Mouse (Mus musculus): ENCODE results near the gene Fahd2a.

Gene Fahd2a

DNA sequence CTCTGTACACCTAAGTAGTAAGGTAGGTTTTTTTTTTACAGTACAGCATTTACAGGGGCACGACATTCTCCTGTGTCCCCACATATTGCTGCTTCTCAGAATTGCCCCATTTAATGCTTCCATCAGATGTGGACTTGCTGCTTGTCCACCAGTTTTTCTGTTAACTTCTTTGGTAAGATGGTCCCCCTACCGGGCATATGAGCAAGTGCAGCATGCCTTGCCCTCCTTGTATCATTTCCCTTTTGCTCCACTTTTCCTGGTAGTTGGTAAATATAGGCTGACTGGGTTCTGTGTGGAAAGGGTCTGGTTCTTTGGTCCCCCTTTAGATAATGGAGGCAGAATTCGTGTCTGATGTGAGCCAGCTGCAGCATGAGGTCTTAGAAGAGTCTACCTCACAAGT is 14.1 kb downstream of the Fahd2a start:
- DNase-seq, result no peak

DNA sequence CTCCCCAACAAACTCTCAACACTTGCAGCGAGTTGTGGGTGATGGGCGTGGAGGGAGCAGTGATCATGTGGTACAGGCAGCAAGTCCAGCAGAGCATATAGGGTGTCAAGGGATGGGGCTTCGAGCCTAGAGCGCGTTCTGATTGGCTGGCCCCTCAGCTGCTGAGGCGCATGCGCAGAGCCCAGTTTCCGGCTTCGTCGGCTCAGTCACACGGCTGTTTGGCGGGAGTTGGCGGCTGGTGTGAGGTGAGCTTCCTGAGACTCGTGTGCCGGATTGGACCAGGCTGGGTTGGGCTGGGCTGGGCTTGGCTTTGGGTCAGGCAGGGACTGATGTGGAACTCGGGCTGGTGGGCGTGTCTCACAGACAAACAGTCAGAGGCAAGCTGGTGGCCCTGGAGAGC is 19.4 kb downstream of the Fahd2a start, which contains the start of gene Gpat2:
Gene Gpat2 (plus strand): TSS at position 223 of the 400 bp plus-strand sequence.
- no peak for DNase-seq

DNA sequence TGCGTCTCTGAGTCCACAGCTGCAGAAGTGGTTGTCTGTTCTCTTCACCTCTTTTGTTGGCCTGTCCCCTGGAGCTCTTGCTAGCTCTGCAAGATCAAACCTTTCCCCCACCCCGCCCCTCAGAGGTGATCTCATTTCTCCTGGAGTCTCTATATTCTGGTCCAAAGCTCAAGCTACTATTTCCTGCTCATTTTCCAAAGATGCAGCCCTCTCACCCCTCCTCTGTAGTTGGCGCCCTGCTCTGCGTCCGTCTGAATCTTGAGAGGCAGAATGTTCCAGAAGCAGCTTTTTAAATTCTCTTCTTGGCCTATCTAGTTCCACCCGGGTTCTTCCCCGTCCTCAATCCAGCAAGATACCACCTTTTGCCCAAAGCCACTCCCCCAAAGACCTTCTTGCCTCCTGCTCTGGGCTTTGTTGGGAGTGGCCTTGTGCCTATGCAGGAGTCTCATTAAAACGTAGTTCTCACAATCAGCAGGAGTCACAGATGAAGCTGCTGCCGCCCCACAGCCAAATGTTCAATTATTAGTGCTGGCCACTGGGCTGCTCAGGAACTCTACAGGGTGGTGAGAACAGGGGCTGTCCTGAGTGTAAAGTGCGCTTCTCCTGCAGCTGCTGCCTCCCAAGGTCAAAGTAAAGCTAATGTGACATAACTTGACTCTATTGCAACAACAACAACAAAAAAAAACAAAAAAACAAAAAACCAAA is 25.9 kb downstream of the Fahd2a start:
- DNase-seq, result no peak

DNA sequence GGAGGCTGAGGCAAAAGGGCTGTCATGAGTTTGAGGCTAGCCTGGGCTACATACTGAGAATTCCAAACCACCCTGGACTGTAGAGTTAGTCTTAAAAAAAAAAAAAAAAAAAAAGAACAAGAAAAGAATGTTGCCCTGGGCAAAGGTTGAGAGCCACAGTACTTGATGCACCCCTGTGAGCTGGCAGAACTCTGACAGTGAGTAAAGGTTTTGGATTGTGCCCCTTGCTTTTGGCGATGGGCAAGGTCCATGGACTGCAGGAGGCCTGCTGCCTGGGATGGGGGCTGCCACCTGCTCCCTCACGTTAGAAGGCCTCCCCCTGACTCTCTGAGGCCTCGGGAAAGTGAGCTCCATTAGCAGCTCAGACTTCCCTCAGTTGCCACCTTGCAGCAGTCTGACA is 27.7 kb downstream of the Fahd2a start:
- DNase-seq, result no peak

DNA sequence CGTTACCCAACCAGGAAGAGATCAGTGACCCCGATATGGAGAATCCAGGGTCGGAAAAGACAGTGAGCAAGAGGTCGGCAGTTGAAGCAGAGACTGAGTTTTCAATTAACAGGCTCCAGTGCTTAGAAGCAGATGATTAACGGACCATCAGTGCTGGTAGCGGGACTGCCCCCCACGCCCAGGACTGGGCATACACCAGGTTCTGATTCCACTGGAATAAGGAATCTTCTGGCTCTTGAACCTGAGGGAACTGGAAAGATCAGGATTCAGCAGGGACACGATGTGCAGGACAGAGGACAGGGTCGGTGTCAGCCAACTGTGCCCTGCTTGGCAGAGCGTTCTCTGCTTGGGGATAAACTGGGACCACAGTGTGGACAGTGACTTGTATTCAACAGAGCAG is 28.6 kb downstream of the Fahd2a start:
- DNase-seq, result no peak

DNA sequence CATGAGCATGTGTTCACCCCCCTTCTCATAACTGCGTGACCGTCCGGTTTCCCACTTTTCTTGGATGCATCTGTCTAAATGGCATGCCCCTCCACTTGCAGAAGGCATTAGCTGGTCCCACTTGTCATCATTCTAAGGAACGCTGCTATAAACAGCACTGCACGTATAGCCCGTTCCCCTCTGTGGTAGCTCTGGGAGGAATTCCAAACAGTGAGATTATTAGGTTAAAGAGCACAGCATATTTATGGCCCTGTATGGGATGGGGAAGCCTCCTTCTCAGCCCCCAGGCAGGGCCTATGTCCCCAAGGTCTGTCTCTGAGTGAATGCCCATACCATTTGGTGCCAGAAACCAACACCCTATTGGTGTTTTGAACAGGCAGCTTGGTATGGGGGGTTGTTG is 33.2 kb downstream of the Fahd2a start:
- no peak for DNase-seq

DNA sequence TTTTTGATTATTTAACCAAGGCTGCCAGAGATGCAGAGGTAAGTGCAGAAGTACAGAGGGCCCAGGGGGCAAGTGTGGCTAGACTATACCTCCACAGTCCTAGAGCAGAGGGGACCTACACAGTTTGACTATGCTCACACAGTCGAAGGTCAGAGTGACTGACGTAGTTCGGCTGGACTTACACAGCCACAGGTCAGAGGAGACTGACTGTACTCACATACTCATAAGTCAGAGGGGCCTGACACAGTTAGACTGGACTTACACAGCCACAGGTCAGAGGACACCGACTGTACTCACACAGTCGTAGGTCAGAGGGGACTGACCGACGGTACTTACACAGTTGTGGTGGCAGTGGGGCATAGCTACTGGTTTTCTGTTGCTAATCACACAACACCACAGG is 45.6 kb downstream of the Fahd2a start:
- DNase-seq, result no peak

DNA sequence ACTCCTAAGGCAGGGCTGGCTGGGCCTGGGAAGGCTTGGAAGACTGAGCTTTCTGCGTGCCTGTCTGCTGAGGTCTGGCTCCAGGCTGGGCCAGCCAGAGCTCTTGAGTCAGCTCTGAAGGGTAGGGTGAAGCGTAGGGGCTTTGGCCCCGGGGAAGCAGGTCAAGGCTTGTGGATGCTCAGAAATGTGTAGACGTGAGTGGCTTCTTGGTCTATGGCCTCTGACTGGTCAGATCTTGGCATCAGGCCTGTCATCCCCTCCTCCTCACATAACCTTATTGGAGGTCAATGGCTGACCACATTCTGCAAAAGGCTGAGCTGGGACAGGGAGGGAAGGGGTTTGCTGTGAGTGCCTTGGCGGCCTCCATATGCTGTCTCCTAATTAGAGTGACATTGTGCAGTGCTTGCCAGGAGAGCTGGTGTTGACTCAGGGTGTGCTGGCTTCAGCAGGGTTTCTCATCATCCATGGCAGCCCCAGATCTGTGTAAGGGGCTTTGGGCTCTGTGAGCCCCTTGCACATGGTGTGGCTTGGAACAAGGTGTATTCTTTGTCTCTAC is 49.7 kb downstream of the Fahd2a start:
- no peak for DNase-seq

DNA sequence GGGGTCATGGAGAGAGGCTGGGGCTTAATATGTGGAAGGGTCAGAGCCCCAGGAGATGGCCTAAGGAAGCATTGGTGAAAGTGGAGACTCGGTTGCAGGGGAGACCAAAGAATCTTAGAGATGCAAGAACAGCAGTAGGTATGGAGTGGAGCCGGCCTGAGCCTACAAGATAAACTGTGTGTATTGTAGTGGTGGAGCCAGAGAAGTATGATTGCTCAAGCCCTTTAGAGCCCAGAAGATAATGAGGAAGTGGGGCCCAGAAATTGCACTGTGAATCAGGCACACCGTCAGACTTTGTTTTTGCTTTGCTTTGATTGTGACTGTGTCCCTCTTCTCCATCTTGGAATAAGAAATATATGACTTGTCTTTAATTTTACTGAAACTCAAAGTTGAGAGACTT is 53.0 kb downstream of the Fahd2a start:
- no peak for DNase-seq

DNA sequence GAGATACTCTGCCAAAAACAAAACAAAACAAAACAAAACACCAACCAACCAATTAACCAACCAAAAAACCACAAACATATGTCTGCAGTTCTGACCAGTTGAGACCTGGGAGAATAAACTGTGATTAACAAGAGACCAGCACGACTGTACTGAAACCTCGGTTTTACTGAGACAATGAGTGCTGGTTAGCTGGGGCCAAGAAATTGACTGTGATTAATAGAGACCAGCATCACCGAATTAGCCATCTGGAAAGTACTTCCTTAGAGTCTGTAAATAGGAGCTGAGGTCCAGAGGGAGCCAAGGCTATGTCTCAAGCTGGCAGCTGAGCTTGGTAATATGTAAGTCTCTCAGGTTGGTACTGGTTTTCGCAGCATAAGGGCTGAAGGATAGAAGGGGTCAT is 53.5 kb downstream of the Fahd2a start:
- no peak for DNase-seq

DNA sequence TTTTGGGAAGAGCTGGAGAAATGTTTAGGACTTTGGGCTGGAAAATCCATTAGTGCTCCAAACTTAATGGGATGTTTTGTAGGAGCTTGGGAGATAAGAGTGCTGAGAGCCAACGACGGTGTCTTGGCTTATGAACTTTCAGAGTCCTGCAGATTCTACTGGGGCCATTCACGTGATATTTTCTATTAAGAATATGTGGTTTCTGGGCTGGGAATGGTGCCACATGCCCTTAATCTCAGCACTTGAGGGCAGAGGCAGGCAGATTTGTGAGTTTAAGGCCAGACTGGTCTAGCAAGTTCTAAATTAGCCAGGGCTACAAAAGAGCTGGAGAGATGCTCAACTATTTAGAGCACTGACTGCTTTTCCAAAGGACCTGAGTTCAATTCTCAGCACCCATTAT is 54.0 kb downstream of the Fahd2a start:
- no peak for DNase-seq

DNA sequence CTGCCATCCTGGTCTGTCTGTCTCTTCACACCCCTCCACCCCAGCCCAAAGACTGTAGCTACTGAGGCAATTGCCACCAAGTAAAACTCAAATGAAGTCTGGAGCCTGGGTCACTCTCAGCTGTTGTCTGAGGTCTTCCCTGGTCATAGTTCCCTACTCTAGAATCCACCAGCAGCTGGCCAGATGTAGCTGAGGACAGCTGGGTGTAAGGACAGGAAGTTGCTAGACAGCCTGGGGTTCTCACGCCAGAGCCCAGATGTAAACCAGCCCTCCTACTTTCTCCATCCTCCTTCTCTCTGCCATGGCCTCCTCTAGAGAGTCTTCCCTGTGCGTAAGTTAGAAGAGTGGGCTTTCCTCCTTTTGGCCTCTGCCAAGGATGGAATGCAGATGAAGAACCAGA is 56.8 kb downstream of the Fahd2a start:
- DNase-seq, result no peak
